Mouse (Mus musculus): ENCODE results near the gene Mars.

Mars gene

DNA sequence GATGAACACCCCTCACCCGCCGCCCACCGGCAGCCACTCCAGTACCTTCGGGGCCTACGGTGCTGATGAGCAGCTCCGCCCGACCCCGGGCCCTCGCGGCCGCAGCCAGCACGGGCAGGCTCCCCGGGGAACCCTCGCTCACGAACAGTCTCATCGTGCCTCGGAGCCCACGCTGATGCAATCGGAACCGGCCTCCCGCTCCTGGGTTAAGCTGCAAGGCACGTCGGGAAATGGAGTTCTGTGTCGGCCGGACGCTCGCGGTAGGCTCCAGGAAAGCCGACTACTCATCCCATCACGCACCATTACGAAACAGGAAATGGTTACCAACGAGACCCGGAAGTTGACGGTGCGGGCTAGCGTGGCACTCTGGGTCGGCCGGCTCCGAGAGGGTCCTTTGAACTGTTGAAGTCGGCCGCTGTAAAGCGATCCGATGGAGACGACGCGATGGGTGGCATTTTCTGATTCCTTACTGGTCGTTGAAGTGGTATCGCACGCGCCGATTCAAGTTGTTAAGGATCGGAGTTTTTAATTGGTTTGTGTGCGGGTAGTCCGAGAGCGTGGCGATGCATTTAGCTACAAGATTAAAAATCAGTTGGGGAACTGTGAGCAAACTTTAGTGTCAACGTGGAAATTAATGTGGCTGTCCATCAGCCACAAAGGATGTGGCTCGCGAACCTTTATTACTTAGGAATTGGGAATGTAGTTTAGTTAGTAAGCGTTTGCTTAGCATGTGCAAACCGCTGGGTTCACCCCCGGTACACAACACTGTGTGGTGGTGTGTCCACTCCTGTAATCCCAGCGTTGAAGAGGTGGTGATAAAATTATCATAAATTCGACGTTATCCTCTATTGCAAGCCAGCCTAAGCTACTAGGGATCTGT, at the start of gene Mars:
Gene Mars (minus strand): TSS at position 311 of the 880 bp plus-strand sequence.
- DNase-seq (ENCODE audit: low spot score), result peak; percentile 93

DNA sequence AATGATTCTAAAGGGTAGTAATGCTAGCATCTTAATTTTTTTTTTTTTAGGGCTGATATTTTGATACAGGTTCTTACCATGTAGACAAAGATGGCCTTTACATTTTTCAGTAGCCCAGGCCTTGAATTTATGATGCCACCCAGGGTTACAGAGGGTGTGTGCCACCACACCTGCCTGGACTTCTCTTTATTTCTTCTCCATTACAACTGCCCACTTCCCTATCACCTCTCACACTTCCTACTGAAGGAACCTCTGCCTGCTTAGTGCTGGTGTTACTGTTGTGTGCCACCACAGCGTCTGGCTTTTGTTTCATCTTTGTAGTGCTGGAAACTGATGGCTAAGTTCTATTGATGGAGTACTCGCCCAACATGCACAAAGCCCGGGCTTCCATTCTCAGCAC, 49.1 kb upstream of the Mars start:
- no peak for DNase-seq (ENCODE audit: low spot score)

DNA sequence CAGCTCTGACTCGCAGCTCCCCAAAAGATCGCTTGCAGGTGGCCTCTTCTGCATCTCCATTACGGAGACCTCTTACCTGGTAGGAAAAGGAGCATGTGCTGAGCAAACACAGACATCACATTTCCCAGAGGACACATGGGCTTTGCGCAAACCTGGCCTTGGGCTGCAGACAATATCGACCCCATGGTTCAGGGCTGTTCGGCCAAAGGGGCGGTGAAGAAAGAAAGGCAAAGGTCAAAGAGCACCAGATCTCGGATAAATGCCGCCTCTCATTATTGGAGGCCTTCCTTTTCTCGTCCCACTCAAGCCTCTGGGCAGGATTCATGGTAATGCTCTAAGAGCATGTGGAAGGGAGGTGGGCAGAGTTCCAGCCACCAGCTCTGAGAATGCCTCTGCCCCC, 43.8 kb upstream of the Mars start:
- no peak for DNase-seq (ENCODE audit: low spot score)

DNA sequence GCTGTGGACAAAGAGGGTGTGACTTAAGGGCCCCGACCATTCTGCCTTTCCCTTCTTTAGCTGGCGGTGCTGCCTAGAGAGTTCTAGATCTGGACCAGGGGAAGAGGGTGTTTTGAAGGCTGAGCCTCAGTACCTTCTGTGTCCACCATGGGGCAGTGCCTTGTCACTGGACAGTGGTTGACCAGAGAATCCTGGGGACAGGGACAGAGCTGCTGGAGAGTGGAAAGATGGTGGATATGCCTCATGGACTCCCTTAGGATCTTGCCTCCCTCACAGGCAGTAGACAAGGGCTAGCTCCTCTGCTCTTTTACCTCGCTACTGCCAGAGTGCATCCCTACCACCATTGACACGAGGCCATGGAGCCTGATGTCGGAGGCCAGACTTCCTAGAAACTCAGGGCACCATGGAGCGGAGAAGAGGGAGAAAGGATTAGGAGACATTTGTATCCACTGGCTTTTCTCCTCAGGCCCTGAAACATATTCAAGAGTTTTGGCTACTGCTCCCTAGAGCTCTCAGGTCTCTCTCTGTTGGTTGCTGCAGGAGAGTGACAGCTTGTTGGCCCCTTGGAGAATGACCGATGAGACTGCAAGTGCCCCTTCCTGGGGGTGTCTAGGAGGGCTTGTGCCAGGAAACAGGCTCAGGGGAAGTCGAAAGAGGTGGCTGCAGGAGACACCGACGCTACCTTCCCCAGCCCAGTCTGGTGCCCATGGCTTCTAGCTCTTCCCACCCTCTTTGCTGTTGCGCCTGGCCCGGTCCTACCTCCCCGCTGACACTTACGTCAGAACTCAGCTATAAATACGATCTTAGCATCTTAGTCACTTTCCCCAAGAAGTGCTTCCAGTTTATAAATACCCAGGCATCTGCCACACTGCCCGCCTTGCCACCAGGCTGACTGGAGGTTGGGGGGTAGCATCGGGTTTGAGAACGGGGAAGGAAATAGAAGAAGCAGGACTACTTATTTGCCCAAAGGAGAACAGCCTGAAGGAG, 42.6 kb upstream of the Mars start, which contains the start of gene Inhbe:
Gene Inhbe (minus strand): TSS at position 503 of the 987 bp plus-strand sequence.
- peak; percentile 77 for DNase-seq (ENCODE audit: low spot score)

DNA sequence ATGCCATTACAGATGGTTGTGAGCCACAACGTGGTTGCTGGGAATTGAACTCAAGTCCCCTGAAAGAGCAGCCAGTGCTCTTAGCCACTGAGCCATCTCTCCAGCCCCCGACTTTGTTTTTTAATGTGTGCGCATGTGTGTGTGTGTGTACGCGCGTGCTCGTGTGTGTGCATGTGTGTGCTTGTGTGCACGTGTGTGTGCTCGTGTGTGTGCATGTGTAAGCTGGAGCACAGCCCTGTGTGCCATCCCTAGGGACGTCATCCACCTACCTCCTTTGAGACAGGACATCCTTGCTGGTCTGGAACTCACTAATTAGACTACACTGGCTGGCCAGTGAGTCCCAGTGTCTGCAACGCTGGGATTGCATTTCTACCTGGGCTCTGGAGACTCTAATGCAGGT, 41.2 kb upstream of the Mars start:
- DNase-seq (ENCODE audit: low spot score), result no peak

DNA sequence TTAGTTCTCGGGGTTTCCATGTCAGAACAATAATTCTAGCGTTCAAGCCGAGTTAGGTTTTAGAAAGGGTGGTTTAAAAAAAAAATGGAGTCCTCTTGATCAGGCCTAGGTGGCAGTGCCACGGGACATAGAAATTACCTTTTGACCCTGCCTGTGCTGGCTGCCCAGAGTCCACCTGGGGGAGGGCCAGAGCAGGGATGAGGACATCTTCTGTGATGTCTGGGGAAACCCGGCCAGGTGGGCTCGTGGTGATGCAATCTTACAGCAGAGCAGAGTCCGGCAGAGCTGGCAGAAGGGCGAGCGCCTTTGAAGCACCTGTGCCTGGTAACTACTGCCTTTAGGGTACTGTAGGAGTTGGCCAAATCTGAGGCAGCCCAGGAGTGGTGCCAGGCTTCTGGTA, 40.6 kb upstream of the Mars start:
- DNase-seq (ENCODE audit: low spot score), result no peak

DNA sequence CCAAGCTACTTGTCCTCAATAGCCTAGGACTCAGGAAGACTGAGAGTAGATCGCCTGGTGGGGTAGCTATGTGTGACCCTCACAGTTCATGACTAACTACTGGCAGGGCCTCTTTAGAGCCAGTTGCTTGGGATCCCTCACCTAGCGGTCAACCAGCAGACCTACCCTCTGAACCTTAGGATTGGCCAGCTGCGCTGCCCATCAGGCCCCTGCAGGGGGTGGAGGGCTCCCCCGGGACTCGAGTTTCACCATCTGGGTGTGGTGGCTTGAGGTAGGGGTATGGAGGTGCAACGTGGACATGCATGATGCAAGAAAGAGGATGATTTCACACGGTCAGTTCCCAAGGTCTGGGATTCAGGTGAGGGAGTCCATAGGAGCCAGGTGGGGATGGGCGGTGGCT, 40.1 kb upstream of the Mars start:
- DNase-seq (ENCODE audit: low spot score), result no peak

DNA sequence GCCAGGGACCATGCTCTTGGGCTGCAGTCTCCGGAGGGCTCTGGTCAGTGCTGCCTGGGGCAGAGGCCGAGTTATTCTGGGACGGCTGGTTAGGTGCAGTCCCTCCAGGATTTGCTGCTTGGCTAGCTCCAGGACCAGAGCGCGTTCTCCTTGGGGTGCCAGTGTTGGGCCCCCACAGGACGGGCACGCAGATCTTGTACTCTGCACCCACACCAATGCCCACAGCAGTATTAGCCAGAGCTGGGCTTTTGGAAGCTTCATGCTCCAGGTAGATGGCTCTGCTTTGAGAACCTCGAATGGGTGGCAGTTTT, 39.7 kb upstream of the Mars start:
- no peak for DNase-seq (ENCODE audit: low spot score)

DNA sequence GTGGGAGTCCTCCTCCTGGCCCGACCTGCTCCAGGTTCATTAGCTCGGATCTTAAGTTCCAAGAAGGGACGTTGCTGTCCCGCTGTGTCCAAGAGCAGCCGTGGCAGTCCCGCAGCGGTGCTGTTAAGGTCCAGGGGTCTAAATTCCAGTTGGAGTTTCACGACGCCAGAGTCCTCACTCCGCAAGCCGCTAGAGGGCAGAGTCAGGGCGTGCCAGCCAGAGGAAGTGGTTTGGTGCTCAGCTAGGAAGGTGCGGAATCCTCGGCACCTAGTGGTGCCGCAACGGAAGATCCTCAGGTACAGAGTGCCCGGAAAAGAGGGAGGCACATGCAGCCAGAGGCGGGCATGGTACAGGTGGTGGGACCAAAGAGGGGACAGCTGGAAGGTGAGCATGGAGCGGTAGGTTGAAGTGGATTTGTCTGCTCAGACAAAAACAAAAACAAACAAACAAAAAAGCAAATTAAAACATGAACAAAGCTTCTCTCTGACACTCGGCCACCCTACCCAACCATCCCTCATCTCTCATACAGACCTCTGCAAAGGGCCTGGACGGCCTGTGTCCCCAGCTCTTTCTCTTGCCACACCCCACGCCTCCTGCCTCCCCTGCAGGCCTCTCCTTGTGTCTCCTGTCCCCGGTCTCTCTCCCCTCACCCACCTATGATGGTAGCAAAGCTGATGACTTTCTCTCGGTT, 39.2 kb upstream of the Mars start:
- DNase-seq (ENCODE audit: low spot score), result peak; percentile 41

DNA sequence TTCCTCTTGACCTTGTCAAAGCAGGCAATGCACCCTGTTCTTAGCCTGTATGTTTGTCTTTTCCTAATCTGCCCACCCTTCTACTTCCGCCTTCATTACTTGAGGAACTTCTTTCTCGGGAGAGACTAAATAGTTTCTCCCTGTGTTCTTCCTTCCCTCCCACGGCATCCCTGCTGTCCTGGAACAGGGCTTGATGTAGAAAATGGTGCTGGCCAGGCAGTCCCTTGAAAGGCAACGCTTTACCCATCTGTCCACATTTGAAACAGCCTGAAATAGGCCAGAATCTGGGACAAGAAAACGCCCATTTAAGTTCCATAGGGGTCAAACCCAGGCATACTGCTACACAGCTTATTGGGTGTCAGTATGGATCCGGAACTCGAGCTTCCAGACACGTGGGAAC, 38.2 kb upstream of the Mars start:
- no peak for DNase-seq (ENCODE audit: low spot score)

DNA sequence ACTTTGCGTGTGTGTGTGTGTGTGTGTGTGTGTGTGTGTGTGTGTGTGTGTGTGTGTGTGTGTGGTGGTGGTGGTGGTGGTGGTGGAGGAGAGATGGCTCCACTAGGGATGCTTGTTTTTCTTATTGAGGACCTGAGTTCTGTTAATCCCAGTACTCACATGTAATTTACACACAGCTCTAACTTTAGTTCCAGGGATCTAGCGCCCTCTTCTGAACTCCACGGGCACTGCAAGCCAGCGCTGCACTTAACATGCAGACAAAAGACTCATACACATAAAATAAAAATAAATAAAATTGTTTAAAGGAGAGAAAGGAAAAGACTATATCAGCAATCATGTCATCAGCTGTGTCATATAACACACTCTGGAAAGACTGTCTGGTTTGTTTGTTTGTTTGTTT, 37.4 kb upstream of the Mars start:
- no peak for DNase-seq (ENCODE audit: low spot score)

DNA sequence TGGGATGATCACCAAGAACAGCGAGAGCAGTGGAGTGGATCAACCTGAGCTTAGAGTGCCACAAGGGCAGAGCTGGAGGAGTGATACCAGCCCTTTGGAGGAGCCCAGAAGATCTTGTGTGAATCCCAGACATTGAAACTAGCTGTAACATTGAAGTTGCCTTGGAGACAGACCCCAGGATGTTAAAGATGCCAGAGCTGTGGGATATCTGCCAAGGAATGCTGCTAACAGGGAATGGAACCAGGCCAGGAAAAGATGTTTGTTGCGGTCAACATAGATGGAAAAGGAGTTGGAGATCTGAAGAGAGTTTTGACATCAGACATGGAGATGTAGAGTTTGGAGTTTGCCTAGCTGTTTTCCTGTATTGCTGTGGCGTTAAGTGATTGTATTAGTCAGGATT, 34.6 kb upstream of the Mars start:
- DNase-seq (ENCODE audit: low spot score), result no peak

DNA sequence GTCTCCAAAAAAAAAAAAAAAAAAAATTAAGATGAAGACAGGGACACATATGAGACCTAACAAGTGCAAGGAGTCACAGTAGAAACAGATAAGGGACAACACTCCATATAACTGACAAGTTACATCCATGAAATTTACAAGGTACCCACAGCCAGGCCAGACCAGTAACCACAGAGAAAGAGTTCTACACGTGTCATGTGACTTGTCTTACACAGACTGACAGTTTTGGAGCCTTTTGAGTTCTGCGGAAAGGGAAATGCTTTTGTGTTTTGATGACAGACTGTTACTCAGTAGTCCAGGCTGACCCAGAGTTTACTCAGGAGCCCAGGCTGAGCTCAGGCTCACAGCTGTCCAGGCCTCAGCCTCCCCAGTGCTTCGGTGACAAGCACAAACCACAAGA, 31.4 kb upstream of the Mars start:
- DNase-seq (ENCODE audit: low spot score), result no peak

DNA sequence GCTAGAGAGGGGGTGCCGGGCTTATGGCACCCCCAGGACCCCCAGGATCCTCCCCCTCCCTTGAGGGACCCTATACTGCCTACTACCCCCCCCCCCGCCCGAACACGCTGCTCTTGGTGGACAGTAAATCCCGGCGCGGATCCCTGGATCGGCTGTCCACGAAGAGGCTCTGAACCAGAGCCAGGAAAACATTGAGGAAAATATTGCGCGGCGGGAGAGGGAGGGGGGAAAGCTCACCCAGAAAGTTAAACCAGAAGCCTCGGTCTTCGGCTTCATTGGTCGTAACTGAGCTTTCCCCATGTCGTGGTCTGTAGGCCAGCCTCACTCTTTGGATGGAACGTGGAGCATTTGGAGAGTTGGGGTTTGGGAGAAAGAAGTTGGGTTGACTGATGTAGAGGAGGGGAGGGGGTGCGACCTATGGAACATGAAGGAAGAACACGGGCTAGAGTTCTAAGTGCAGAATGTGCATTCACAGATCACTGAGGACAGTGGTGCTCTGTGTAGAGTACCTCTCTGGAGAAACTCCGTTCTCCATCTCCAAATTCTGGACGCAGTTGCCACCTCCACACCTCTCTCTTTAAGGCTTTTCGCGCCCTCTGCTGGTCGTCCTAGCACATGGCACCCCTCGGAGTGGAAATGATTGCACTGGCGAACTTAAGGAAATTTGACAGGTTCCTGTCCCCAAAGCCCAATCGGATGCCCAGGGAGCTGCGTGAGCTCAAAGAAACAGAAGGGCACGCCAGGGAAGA, 30.5 kb upstream of the Mars start, which contains the start of gene Gli1:
Gene Gli1 (minus strand): TSS at position 84 of the 749 bp plus-strand sequence.
- peak; percentile 51 for DNase-seq (ENCODE audit: low spot score)

DNA sequence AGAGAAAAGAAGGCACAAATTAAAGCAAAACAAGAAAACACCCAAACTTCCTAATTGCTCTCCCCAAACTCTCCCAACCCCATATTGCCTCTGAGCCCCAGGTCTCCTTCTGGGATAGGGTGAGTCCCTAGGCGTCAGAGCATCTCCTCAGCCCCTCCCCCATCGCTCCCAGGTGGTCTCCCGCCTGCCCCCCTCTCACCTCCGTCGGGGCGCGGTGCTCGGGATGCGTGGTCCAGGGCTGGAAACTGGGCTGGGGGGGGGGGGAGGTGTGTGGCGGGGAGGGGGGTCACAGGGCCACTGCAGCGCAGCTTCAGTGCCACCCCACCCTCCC, 29.7 kb upstream of the Mars start:
- DNase-seq (ENCODE audit: low spot score), result no peak

DNA sequence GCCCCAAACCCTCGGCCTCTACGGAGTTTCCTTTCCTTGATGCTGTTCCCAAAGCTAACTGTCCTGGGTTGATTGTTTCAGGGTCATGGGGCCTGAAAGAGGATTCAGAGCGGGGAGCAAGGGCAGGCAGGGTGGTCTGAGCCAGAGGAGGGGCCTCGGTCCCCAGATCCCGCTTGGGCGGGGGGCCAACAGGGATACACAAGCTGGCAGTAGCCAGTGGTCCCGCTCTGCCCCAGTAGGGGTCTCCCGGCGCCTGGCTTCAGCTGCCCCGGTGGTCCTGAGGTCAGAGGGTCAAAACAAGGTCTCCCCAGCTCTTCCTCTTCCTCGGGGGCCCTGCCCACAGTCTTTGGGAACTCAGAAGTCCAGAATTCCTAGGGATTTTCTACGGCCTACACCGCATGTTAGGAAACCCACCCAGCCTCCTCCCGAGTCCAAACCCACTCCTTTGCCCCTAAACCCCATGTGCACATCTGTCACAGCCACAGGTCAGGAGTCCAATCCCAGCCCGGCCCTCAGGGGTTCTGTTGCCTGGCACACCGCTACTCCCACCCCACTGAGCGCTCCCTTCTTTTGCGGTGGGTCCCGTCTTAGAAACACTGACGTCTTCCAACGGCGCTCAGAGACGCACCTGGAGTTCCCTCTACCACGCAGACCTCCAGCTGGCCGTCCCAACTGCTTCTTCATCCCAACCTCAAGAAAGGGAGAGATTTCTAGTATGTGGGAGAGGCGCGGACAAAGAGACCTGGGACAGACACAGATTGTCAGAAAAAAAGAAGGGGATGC, 29.2 kb upstream of the Mars start:
- DNase-seq (ENCODE audit: low spot score), result no peak

DNA sequence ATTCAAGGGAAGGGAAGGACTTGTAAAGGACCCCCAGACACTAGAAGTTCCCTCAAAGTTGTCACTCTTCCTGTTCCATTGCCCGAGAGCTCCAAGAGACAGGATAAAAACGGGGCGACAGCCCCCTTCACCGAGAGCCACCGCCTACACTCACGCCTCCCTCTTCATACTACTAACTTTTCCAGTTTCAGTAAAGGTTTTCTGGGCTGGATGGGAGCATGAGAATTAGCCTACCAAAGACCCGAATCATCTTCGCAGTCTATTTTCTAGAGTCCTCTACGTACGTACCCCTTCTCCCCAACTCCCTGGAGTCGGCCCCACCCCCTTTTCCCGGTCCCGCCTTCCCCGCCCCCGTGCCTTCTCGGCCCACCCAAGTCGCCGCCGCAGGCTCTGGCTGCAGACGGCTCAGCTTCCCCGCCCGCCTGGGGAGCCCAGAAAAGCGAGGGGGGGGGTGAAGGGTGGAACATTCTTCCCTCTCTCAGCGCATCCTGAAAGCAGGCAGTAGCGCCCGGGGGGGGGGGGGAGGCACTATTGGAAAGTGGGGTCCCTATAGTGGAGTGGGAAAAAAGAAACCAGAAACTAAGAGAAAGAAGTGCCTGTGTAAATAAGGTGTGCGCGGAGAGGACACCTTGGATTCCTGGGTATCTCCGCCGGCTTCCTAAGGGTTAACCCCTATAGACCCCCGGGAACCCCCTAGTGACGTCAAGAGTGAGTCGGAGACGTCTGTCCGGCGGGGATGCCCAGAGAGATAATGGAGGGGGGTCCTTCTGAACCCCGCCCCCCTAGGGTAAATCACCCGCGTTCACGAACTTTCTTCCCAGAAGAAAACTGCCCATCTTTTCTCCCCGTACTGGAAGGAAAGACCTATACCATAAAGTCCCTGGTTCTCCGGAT, 28.3 kb upstream of the Mars start:
- no peak for DNase-seq (ENCODE audit: low spot score)

DNA sequence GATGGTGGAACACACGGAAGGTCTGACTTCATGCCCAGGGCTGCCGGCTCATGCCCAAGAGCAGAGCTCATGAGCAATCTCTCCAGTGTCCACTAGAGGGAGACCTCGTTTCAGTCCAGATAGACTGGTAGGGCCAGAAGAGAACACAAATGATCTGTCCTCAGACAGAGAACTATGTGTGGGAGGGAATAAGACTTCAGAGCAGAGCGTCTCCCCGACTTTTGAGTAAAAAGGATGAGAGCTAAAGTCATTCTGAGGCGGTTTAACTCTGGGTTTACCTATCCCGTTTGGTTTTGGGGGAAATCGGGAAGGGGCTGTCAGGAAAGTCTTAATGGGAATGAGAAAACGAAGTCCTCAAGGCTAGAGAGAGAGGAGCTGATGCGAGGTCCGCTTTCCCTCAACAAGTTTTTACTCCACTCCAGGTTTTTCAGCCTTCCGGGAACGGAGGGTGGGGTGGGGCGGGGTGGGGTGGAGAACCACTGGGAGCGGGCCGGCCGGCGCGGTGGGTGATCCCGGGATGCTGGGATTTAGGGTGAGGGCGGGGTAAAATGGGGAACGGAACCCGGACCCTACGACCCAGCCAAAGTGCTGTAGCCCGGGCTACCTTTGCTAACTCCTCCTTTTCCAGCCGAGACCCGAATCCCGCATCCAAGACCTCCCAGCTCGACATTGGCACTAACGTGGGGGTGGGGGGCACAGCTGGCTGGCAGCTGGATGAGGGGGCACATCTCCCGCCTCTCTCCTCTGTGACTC, 27.5 kb upstream of the Mars start:
- DNase-seq (ENCODE audit: low spot score), result peak; percentile 86

DNA sequence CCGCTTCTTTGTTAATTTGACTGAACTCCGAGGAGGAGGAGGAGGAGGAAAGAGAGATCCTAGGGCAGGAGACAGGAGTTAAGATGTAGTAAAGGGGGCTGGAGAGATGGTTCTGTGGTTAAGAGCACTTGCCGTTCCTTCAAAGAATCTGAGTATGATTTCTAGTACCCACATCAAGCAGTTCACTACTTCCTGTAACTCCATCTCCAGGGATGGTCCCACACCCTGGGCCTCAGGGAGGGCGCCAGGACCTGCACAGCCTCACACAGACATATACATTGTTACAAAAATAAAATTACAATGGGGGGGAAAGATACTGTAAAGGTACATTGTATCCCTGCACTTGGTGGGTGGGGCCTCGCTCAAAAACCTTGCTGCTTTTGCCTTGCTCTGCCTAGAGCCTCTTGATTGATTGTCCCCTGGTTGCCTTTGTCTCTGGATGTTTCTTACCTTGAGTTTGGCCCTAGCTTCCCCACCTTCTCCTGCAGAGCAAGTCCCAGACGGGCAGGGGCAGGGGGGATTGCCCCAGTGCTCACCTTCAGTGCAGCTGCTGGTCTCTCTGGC, 26.0 kb upstream of the Mars start:
- no peak for DNase-seq (ENCODE audit: low spot score)

Data from left cerebral cortex, adult 11 months (tissue).